Mouse (Mus musculus) gastrocnemius, postnatal 25 days (tissue): Measurements from ENCODE around the gene Btbd9. TPM values are rescaled to one million over a fixed set of nuclear protein-coding genes. Genes with fewer than 3 reads are reported as not detected.
"Not testable (repeated sequence)": the region's sequence is repeated elsewhere in the genome, so short reads cannot be mapped to it uniquely, and the experiment has no call there.

Experiments
- DNase-seq: peaks from one replicate; pipeline ENCODE4 v3.0.0; 2022
- total RNA-seq, 2 experiments: library from RNA; stranded (reverse); gene quantifications; 1 replicate in 1 of 2; 2 replicates in 1 of 2; pipeline ENCODE4 v1.2.3; 2021

Gene Btbd9
- total RNA-seq, 2 experiments from 2014 or later, result 8.0 to 12.4 TPM

DNA sequence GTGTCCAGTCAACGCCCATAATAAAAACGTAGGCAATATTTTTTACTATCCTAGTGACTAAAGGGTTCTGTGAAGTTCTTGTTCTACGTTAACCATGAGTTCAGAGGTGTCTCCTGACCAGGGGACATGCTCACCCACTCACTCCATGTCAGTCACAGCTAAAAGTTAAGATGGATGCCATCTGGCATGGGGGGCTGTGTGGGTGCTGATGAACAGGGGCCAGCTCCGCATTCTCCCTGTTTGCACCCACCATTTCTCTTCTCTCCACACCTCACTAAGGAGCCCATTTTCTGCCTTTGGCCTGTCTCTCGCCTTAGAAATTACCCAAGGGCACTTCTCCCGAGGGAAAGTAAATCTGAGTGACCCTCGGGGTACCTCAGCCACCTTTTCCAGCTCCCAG lies 63.8 kb downstream of the Btbd9 start:
- DNase-seq, result no peak

DNA sequence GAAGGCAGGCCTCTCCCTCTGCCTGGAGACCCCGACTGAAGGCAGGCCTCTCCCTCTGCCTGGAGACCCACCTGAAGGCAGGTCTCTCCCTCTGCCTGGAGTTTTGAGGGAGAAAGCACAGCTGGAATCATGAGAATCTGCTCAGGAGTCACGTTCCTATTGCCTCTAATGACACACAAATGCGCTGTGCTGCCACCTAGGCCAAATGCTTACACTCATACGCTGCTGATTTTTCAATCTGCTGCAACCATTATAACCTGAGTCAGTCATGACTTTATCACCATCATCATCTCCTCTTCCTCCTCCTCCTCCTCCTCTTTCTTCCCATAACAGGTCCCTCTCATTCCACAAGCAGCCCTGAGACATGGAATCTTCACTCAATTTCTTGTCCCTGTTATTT lies 64.3 kb downstream of the Btbd9 start:
- no peak for DNase-seq

DNA sequence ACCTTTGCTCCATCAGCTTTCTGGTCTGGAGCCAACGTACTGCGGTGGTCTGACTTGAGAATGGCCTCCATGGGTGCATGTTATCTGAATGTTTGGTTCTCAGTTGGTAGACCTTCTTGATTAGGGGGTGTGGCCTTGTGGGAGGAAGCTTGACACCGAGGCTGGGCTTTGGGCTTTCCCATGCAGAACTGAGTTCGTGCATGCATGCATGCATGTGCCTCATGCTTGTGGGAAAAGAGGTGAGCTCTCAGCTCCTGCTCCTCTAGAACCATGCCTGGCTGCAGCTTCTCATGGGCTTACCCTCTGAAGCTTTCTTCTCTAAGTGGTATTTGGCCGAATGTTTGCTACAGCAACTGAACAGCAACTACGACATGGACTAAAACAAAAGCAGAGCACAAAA lies 64.9 kb downstream of the Btbd9 start:
- no peak for DNase-seq

DNA sequence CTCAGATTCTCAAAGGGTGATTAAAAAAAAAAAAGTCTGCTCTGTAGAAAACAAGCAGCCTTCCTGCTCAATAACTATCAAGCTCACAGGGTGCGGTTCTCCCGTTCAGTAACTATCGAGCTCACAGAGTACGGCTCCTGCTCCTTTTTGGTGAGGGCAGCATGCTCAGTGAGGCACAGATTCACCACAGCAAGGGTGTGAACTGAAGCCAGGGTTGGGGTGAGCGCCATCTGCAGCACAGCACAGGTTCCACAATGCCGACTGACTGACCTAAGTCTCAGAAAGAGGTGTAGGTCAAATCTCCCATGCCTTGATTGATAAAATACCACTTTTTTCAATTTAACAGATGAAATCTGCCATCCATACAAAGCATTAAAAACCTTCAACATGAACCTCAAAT lies 66.1 kb downstream of the Btbd9 start:
- no peak for DNase-seq

DNA sequence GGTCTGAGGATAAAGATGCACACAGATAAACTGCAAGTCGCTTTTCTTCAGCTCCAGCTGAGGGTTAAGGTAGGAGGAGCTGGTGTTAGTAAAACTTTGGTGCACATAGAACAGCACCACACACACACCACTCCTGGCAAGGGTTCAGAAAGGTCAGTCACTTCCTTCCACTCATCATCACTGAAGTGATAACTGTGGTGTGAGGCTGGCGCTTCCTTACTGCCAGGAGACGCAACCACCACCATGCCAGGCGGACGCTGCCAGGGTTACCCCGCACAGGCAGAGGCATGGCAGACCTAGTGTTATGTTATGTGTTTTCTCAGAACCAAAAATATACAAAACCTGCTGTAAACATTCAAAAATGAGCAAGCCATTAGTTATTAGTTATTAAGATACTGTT lies 66.6 kb downstream of the Btbd9 start:
- DNase-seq, result no peak

DNA sequence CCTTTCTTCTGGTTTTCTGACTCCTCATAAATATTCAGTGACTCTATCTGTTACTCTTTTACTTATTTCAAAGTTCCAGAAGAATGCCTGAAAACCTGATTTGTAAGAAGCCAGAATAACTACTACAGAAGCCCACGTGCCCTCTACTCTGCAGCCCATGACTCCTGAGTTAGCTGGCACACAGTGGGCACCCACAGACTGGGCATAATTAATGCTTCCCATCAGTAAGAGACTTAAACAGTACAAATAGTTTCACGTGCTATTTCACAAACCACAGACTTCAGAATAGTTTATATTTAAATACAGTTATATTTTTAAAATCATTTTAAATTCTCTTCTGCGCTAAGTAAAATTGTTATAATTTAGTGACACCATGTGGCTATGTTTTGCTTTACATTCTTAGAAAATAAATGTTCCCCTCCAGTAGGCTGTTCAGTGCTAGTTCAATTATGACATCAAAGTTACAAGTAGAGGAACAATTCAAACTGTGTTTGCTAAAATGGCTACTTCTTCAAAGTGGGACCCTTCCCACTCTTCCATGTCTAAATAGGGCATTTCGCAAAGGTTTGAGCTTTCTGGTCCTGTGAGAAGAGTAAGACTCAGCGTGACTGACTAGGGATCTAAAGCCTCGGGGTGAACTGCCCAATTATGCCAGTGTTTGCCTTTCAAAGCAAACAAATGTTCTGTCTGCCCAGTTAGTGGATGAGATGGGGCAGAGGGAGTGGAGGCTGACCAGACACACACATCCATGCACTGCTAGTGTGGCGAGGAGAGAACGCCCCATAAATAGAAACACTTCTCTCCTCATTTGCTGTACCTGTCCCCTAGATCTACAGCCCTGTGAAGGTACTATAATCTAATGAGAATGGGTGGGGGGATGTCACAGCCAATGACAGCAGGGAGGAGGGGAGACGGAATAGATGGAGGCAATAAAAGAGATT lies 68.4 kb downstream of the Btbd9 start:
- DNase-seq, result no peak

DNA sequence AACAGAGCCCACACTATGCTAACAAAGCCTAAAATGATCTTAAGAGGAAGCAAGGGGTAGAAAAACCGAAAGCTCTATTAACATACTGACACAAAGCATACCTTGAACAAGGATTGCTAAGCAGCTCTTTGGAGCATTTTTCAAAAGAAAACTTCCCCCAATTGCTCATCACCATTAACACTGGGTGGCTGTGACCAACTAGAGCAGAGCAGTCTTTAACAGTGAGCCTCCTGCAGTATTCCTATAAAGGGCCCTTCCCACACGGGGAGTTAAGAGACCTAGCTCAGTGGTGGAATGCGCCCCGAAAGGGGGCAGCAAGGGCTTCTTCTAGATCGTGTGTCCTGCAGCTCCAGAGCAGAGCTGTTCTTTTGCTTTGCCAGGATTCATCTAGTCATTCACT lies 69.4 kb downstream of the Btbd9 start:
- DNase-seq, result no peak

DNA sequence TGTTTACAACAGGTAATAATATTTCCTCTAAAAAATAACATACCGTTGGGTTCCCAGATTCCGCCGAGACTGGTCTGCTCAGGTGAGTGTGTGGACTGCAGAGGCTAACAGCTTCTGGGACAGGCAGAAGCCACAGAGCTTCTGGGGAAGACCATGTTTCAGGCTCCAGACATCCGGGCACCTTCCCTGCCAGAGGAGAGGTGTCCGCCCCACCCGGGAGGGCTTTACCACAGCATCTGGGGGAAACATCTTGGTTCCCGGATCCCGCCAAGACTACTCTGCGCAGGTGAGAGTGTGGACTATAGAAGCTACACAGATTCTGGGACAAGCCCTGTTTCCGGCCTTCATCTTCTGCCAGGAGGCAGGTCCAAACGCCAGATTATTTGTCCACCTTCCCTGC lies 76.7 kb downstream of the Btbd9 start:
- DNase-seq, result not testable (repeated sequence)

DNA sequence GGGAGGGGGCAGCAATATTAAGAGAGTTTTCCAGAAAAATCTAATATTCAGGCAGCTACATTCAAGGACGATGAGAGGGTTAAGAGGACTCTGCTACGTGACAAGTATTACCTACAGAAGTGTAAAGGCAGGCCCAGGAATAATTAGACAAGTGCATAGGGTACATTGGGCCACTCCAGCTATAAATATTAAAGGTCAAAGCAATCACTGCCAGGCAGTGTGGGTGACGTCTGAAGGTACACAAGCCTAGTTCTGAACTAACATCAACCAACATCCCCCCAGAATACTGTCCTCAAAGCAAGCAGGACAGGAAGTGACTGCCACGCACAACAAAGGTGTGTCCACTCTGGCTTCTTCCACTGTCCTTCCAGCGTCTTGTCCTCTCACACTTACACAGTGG lies 77.5 kb downstream of the Btbd9 start:
- DNase-seq, result no peak

DNA sequence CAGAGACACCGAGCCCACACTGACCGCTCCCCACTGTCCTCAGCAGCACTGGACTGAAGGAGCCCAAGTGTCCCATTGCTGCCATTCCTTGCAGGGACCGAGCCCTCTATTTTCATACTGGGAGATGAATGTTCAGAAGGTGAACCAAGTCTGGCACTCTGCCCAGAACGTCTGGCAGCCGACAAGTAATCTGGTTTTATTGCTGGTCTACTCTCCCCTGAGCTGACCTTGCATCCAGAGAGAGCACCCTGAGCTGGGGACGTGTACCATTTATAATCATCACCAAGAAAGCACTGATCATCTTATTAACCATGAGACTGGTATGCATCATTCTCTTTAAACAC lies 77.9 kb downstream of the Btbd9 start:
- peak; percentile 67 for DNase-seq

DNA sequence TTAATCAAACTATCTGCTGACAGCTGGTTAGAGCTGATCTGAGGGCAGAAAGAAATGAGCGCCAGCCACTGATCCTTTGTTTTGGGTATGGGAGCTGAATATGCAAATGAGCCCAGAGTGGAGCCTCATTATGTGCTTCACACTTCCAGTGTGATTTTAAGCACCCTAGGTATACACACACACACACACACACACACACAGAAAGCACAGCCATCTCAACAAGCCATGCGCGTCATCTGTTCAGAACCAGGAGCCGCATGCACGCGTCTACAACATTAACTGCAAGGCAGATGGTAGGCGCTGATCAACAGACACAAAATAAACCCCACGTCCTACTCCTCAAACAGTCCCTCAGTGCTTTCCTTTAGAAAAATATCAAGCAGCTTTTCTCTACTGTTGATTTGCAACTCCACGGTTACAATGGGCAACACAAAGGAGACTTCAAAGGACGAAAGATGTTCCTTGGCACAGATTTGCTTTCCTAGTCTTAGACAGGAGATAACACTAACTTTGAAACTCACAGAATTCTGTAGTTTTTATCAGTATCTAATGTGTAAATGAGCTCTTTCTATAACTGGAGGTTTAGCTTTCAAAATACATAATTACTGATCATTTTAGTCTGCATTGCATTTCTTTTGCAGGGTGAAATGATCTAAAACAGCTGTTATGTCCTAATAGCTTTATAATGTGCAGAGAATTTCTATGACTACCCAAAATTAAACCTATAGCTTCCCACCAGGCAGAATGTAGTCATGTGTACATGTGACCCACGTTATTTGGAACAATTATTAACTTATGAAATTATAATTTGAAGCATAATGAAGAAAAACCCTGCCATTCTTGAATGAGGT lies 78.5 kb downstream of the Btbd9 start:
- no peak for DNase-seq

DNA sequence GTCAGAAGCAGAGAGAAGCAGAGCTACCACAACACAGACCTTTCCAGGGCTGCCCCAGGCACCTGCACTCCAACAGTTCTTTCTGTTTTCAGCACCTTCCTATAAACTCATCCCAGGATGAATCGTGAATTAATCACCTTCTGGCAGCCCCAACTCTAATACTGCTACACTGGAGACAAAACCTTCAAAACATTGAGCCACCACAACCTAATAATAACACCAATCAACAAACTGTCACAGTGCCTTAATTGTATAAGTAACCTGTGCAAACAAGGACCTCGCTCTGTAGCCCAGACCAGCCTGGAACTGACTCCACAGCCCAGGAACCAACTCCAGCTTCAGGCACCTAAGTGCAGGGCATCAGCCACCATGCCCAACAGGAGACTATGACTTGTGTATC lies 80.7 kb downstream of the Btbd9 start:
- no peak for DNase-seq

DNA sequence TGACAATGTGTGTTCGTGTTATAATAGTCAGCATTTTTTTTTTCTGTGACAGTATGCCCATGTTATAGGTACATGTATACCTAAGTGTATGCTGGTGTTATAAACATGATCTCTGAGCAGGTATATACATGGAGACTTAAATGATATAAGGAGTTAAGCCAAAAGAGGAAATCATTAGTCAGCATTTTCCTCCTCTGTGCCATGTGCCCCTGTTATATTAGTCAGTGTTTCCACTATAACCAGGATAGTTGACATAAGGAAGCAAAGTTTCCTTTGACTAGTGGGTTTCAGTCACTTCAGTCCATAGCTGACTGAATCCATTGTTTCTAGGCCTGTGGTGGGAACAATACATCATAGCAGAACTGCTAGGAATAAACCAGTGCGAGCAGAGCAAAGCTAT lies 81.1 kb downstream of the Btbd9 start:
- DNase-seq, result no peak

DNA sequence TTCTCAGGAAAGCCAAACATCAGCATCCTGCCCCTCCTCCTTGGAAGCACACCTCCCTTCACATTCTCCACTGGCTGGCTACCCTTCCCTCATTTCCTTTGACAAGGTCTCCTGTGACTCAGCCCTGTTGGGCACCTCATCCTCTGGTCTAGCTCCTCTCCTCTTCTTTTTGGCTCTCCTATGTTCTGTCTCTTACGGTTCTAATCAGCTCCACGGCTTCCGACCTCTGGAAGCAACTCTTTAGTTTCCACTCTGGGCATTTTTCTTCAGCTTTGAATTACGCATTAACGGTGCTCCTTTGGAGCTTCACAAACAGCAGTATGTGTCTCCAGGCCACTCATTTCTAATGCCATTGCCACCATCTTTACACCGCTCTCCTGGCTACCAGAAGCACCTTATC lies 82.8 kb downstream of the Btbd9 start:
- DNase-seq, result no peak

DNA sequence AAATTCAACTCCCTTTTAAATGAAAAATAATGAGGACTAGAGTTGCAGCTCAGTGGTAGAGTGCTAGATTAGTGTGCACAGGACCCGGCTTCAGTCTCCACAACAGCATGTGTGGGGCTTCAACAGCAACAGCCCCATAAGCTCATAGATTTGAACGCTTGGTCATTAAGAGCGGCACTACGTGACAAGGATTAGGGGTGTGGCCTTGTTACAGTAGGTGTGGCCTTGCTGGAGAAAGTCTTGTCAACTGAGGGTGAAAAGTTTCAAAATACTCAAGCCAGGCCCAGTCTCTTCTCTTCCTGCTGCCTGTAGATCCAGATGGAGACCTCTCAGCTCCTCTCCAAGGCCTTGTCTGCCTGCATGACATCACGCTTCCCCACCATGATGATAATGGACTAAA lies 84.1 kb downstream of the Btbd9 start:
- DNase-seq, result no peak

DNA sequence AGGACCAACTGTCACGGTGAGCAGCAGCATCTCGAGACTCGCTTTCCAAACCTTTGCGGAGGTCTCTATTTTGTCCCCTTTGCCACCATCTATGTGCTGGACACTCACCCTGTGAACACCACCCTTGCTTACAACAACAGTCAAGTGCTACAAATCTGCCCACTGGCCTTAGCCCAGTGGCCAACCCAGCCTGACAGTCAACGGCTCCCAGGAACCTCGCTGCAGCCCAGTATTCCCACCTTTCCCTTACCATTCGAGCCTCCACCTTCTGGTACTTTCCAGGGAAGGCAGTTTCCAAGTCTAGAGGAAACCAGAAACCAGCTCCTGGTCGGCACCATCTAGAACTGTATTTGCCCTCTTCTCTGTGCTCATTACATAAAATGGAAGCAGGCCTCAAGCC lies 84.7 kb downstream of the Btbd9 start:
- no peak for DNase-seq

DNA sequence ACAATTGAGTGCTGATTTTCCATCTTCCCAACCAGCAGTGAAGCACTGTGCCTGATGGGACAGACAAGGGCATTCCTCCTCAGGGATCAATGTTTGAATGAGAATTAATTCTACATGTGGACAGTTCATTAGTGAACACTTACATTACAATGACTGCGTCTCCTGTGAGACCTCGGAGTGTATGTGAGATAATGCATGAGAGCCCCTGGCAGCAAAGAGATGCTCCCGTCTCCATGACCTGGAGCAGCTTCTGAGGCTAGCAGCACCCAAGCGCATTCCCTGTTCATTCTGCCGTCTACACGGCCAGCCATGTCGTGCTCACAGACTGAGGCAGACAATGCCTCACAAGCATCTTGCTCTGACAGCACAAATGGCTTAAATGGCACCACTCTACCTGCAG lies 85.7 kb downstream of the Btbd9 start:
- no peak for DNase-seq

DNA sequence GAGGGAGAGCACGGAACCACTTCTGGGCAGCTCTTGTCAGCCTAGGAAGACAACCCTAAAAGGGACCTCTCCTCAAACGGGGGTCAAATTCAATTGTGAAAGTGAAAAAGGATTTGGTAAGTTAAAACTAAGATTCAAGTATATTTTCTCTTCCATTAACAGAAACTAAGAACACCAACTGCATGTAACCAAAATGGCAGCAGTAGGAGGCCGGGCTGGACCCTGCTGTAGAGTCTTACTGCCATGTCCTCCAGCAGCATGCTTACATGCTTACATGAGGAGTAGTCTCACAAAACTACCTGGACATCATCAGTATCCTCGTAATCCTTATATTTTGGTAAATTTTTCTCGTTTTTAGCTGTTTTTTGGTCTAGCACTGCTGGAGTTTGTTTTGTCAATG lies 86.2 kb downstream of the Btbd9 start:
- DNase-seq, result no peak

DNA sequence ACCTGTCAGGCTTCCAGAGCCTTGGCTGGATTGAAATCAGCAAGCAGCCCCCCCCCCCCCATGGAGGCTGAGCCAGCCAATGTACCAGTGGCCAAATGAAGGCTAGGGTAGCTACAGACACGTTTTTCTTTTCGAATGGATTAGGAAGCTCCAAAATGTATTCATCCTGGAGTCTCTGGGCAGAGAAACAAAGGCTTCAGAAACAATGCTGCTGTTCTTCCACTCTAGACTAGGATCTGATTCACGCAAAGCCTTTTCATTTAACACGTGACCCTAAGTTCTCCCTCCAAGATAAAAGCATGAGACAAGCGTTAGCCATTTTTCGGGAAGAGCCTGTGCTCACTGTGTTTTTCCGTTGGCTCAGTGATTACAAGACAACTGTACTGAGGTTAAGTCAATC lies 86.7 kb downstream of the Btbd9 start:
- no peak for DNase-seq

DNA sequence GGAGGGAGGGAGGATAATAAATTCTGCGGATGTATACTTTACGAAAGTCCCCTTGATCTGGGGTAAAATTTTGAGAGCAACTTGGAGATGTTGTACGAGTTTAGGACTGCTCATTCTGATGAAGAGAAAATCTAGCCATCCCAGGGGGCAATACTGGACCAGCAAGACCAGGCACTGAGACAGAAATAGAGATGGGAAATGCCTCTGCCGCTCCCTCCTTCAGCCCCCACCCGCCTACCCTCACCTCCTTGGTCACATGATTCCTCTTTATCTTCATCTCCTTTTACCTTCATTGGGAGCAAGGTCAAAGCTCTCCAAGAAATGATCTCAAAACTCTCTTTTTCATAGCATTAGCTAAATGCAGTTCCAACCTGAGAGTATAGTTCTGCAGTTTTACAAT lies 88.6 kb downstream of the Btbd9 start:
- DNase-seq, result no peak

DNA sequence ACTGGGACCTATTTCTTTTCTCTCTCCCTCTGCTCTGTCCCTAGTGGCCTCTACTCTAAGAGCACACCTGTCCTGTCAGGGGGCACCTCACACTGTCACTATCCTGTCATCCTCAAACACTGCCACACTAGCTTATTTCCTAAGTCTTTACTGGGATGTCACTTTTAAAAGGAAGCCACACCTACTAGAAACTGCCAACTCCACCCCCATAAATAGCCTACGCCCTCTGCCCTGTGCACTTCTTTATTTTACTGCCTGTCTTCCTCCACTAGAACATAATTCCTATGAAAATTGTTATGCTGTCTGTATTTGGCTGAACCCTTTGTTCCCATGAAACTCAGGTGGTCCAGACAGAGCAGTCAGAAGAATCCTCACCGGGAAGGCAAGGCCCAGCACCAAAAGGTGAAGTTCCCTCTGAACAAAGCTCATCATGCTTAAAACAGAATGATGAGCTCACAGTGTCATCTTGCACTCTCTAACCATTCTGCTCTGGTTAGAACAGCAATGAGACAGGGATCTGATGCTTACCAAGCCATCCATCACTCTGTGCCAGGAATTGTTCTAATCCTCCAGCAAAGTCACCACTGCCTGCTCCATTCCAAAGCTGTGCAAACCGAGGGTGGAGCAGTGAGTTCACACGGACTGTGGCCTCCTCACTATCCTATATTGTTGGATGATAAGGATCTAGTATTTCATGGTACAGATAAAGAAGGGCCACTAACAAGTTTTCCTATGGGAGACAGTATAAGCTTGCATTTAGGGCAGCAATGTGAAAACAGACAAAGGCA lies 91.0 kb downstream of the Btbd9 start:
- DNase-seq, result no peak

DNA sequence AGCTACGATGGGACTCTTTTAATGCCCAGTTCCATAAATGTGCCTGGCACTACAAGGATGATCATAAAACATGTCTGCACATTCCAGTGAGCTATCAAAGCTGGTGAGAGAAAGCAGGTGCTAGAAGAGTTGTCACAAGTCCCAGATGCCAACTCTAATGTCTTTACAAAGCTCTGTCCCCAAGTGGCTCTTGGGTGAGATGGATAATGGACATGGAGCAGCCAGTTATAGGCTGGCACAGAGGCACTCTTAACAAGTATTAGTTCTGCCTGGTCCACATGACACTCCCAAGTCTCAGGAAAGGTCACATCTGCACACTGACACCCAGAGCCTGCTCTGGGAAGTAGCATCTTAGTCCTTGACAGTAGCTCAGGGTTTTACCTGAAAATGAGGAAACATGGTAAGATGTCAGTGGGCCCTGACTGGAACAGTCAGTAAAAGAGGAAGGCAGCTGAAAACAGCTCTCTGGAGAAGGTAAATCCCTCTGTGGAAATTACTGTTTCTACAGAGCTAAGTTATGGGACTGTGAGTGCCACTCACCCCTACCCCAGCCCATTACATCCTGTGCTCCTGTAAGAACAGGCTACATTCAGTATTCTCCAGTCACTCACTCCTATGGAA lies 91.7 kb downstream of the Btbd9 start:
- DNase-seq, result no peak
